Mouse (Mus musculus) liver, embryonic 16.5 days (tissue): ENCODE measurements around the gene Ccnq. TPM values are rescaled to one million over a fixed set of nuclear protein-coding genes. Genes with fewer than 3 reads are reported as not detected.
"Not testable (repeated sequence)": the region's sequence is repeated elsewhere in the genome, so short reads cannot be mapped to it uniquely, and the experiment has no call there.

Source experiments
- ATAC-seq: fragments of 200-750 bp; cut with Nextera tagmentation; 2 replicates; pipeline ENCODE4 v1.8.0; 2017; ENCODE audit warnings: low read depth, mild to moderate bottlenecking, moderate number of reproducible peaks, moderate library complexity
- H3K27ac ChIP-seq: fragments of 300-500 bp; sonication (generic); 2 replicates; pipeline ENCODE4 v1.5.1; 2014; ENCODE audit warnings: mild to moderate bottlenecking, low read length
- H3K27me3 ChIP-seq: fragments of 300-500 bp; sonication (generic); 2 replicates; pipeline ENCODE4 v1.6.1; 2014; ENCODE audit warnings: low read depth, low read length, mixed read lengths; ENCODE audit not compliant: control insufficient read depth, insufficient read depth
- H3K36me3 ChIP-seq: fragments of 300-500 bp; sonication (generic); 2 replicates; pipeline ENCODE4 v1.6.1; 2014; ENCODE audit warnings: mild to moderate bottlenecking; ENCODE audit not compliant: control insufficient read depth, insufficient read depth
- H3K4me1 ChIP-seq: fragments of 300-500 bp; sonication (generic); 2 replicates; pipeline ENCODE4 v1.6.1; 2014; ENCODE audit warnings: low read depth, low read length, mixed read lengths; ENCODE audit not compliant: control insufficient read depth
- H3K4me2 ChIP-seq: fragments of 300-500 bp; sonication (generic); 2 replicates; pipeline ENCODE4 v1.6.1; 2014; ENCODE audit warnings: low read depth, low read length, mixed read lengths
- H3K4me3 ChIP-seq: fragments of 300-500 bp; sonication (generic); 2 replicates; pipeline ENCODE4 v1.5.1; 2014; ENCODE audit warnings: low read depth, mild to moderate bottlenecking, low read length
- H3K9ac ChIP-seq: fragments of 300-500 bp; sonication (generic); 2 replicates; pipeline ENCODE4 v1.6.1; 2014; ENCODE audit warnings: low read depth, low read length
- H3K9me3 ChIP-seq: fragments of 300-500 bp; sonication (generic); replicated peaks from 2 replicates; pipeline ENCODE4 v1.6.1; 2016; ENCODE audit warnings: low read length; ENCODE audit not compliant: control insufficient read depth
- WGBS: fragments of 180-500 bp; shearing (Covaris S2); extraction: QIAGEN DNeasy Blood & Tissue Kit; methylation state at CpG from one replicate; pipeline ENCODE4 v1.1.7; 2014; ENCODE audit not compliant: insufficient replicate concordance; 5-methylcytosine and 5-hydroxymethylcytosine counted together
- polyA plus RNA-seq: library from polyadenylated mRNA; unstranded; fragments of >200 nt; fragmentation: Nextera tagmentation; extraction: Ambion mirVana; gene quantifications from 2 replicates; pipeline ENCODE4 v1.2.1, GENCODE M21; 2015

The Ccnq gene
- polyA plus RNA-seq, 1 experiment from 2014 or later: 13.1 TPM

DNA sequence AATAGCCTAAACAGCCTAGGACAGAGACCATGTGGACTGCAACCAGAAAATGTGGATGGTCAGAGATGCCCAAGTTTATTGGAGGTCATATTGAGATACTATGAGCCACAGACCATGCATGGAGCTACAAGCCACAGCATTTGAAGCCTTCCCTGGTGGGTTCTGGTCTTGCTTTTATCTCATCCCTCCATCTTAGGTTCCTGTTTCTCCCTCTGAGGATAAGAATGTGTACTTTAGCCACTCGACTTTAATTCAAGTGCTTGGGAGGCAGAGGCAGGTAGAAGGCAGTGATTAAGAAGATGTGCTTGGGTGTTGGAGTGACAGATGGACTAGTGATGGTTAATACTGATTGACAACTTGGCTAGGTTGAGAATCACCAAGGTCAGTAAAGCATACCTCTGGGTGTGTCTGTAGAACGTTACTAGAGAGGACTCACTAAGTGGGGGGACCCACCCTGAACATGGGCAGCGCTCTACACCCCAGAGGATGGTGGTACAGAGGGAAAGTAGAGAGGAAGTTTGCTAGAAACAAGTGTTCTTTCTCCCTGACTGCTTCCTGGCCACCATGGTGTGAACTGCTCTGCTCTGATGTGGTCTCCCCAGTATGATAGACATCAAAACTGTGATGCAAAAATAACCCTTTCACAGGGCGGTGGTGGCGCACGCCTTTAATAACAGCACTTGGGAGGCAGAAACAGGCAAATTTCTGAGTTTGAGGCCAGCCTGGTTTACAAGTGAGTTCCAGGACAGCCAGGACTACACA is 14.7 kb upstream of the Ccnq start:
- Histone ChIP-seq H3K4me3 (no peak overlapping the region), H3K9me3 (no peaks in the 10 kb centered on the region), H3K4me1 (no peaks in the 10 kb centered on the region), H3K4me2 (no peak overlapping the region), H3K9ac (no peak overlapping the region), H3K36me3 (no peaks in the 10 kb centered on the region), H3K27me3 (no peaks in the 10 kb centered on the region), H3K27ac (no peak overlapping the region)
- 54% methylated on average over 6 of the region's 6 CpGs for WGBS
- ATAC-seq: no peak

DNA sequence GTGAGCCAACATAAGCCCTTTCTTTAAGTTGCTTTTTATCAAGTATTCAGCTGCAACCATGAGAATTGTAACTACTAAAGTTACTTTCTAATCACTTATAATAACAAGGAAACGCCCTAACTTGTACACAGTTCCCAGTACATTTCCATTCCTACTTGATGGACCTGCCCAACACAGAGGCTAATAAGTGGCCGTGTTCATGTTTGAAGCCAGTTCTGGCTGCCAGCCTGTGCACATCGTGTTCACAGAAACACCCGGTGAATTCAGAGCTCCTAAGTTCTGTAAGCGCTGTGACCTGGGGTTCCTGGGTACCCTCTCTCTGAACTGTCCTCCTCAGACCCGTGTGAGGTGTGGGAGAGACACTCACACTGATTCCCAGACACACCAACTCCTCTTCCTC is 13.3 kb upstream of the Ccnq start:
- H3K9ac ChIP-seq: no peak overlapping the region
- H3K9me3 ChIP-seq: no peaks in the 10 kb centered on the region
- H3K27ac ChIP-seq: no peak overlapping the region
- H3K4me2 ChIP-seq: no peak overlapping the region
- 65% methylated on average over 6 of the region's 6 CpGs for WGBS
- no peaks in the 10 kb centered on the region for H3K4me1 ChIP-seq
- no peaks in the 10 kb centered on the region for H3K36me3 ChIP-seq
- no peak overlapping the region for H3K4me3 ChIP-seq
- no peaks in the 10 kb centered on the region for H3K27me3 ChIP-seq
- no peak for ATAC-seq

GRCm38 (mm10) chr11:78764304-78764703 is 12.8 kb upstream of the Ccnq start:
- Histone ChIP-seq H3K4me2 (no peak overlapping the region), H3K9me3 (no peaks in the 10 kb centered on the region), H3K4me3 (no peak overlapping the region), H3K27ac (no peak overlapping the region), H3K36me3 (no peaks in the 10 kb centered on the region), H3K9ac (no peak overlapping the region), H3K27me3 (no peaks in the 10 kb centered on the region), H3K4me1 (no peaks in the 10 kb centered on the region)
- ATAC-seq: no peak
- 71% methylated on average over 8 of the region's 8 CpGs for WGBS

- Histone ChIP-seq H3K36me3 (no peaks in the 10 kb centered on the region), H3K4me3 (no peak overlapping the region), H3K27ac (no peak overlapping the region), H3K4me1 (no peaks in the 10 kb centered on the region), H3K9ac (no peak overlapping the region), H3K27me3 (no peaks in the 10 kb centered on the region), H3K4me2 (no peak overlapping the region), H3K9me3 (no peaks in the 10 kb centered on the region)
- WGBS: 61% methylated on average over 5 of the region's 5 CpGs
- no peak for ATAC-seq
These were observed 10.7 kb upstream of the Ccnq start for GRCm38 (mm10) chr11:78762201-78762600.

- Histone ChIP-seq H3K36me3 (no peaks in the 10 kb centered on the region), H3K27ac (no peak overlapping the region), H3K4me2 (no peak overlapping the region), H3K27me3 (no peaks in the 10 kb centered on the region), H3K9me3 (no peaks in the 10 kb centered on the region), H3K4me3 (no peak overlapping the region), H3K4me1 (no peaks in the 10 kb centered on the region), H3K9ac (no peak overlapping the region)
- ATAC-seq: no peak
- 65% methylated on average over 9 of the region's 9 CpGs for WGBS
These were observed 9.6 kb upstream of the Ccnq start for GRCm38 (mm10) chr11:78761086-78761485.

GRCm38 (mm10) chr11:78755299-78755698 is 3.8 kb upstream of the Ccnq start:
- ATAC-seq: no peak
- 24% methylated on average over 1 of the region's 1 CpGs for WGBS
- Histone ChIP-seq H3K36me3 (no peaks in the 10 kb centered on the region), H3K9me3 (no peaks in the 10 kb centered on the region), H3K4me1 (peaks cover 10% of the 10 kb centered on the region), H3K27me3 (no peaks in the 10 kb centered on the region), H3K4me2 (no peak overlapping the region), H3K4me3 (no peak overlapping the region), H3K9ac (no peak overlapping the region), H3K27ac (no peak overlapping the region)

DNA sequence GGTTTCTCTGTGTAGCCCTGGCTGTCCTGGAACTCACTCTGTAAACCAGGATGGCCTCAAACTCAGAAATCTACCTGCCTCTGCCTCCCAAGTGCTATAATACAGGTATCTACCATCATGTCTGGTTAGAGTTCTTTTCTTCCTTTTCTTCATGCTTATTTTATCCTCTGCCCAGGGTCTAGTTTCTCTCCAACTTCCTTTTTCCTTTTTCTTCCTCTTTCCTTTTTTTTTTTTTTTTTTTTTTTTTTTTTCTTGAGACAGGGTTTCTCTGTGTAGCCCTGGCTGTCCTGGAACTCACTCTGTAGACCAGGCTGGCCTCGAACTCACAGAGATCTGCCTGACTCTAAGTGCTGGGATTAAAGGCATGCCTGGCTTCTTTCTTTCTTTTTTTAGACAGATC is 2.6 kb upstream of the Ccnq start:
- not testable (repeated sequence) for H3K4me2 ChIP-seq, H3K27me3 ChIP-seq, H3K9me3 ChIP-seq, H3K4me3 ChIP-seq, H3K36me3 ChIP-seq, ATAC-seq, H3K9ac ChIP-seq, H3K27ac ChIP-seq
- H3K4me1 ChIP-seq: peaks cover 10% of the 10 kb centered on the region
- WGBS: 37% methylated on average over 1 of the region's 1 CpGs

DNA sequence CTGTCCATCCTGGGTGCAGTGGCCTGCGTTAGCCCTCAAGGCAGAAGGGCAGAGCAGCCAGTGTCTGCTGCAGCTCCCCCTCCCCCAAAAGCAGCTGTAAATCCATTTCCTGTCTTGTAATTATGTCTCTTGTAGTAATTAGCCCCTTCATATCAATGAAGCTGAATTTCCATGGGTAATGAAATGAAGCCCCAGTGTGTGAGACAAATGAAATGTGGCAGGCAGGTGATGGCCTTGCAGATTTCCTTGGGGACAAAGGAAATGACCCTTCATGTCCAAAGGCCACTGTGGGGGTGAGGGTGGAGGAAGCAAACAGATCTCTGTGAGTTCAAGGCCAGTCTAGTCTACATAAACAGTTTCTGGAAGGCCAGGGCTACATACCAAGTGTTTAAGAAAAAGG is 1.7 kb upstream of the Ccnq start:
- WGBS: 74% methylated on average over 1 of the region's 1 CpGs
- H3K4me1 ChIP-seq: peaks cover 10% of the 10 kb centered on the region
- H3K27me3 ChIP-seq: no peaks in the 10 kb centered on the region
- no peak overlapping the region for H3K9ac ChIP-seq
- no peak for ATAC-seq
- no peaks in the 10 kb centered on the region for H3K9me3 ChIP-seq
- no peaks in the 10 kb centered on the region for H3K36me3 ChIP-seq
- H3K27ac ChIP-seq: no peak overlapping the region
- no peak overlapping the region for H3K4me3 ChIP-seq
- no peak overlapping the region for H3K4me2 ChIP-seq

DNA sequence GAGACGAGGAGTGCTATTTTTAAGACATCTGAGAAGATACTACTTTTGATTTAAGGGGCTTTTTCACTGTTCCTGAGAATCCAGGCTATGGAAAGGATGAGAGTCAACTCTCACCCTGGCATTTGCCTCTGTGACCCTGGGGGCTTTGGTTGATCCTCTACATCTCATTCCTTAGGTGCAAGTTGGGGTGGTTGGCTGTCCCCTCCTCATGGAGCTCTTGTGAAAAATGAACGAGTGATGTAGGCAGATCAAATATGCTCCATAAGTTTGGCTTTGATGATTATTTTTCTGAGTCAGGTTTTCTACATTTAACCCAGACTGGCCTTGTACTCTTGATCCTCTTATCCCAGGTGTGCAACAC is 294 bp upstream of the Ccnq start:
- no peaks in the 10 kb centered on the region for H3K27me3 ChIP-seq
- H3K4me1 ChIP-seq: peaks cover 10% of the 10 kb centered on the region
- no peaks in the 10 kb centered on the region for H3K36me3 ChIP-seq
- WGBS: 1% methylated on average over 2 of the region's 2 CpGs
- H3K27ac ChIP-seq: no peak overlapping the region
- H3K9ac ChIP-seq: peak overlapping the region; percentile 74
- peak overlapping the region; percentile 84 for H3K4me3 ChIP-seq
- peak overlapping the region; percentile 82 for H3K4me2 ChIP-seq
- no peak for ATAC-seq
- no peaks in the 10 kb centered on the region for H3K9me3 ChIP-seq
